Mouse (Mus musculus): Measurements from ENCODE around the gene Calhm1. TPM values are rescaled to one million over a fixed set of nuclear protein-coding genes. Genes with fewer than 3 reads are reported as not detected.

The Calhm1 gene
- total and polyA plus RNA-seq, 3 experiments, result 0.06 TPM; not detected in 2

GRCm38 (mm10) chr19:47151332-47152061 is 7.4 kb upstream of the Calhm1 start:
- no peak for DNase-seq (ENCODE audit: low read depth, low spot score)
- H3K9me3 ChIP-seq (replicated peaks; ENCODE audit: insufficient read depth, low read length), result no peaks in the 10 kb centered on the region
- no peak for TF ChIP-seq POLR2AphosphoS5 (IDR thresholded peaks at IDR 0.05; ENCODE audit: borderline replicate concordance, low read depth, low read length)
- no peak for TF ChIP-seq RCOR1 (IDR thresholded peaks at IDR 0.05; ENCODE audit: low read depth, low read length)
- TF ChIP-seq ZNF384 (IDR thresholded peaks at IDR 0.05; ENCODE audit: low read depth, low read length), result no peak
- no peak for TF ChIP-seq RAD21 (IDR thresholded peaks at IDR 0.05; ENCODE audit: low read depth, low read length)
- no peak for TF ChIP-seq E2F4 (IDR thresholded peaks at IDR 0.05; ENCODE audit: borderline replicate concordance, low read depth, low read length)
- TF ChIP-seq CHD1 (IDR thresholded peaks at IDR 0.05; ENCODE audit: low read depth, low read length), result no peak
- no peak for TF ChIP-seq CTCF (IDR thresholded peaks at IDR 0.05 in 2 of 3, conservative IDR thresholded peaks at IDR 0.05 in 1 of 3; ENCODE audit: control insufficient read depth in 1 of 3, insufficient read depth in 1 of 3, low read depth in 2 of 3, low read length in 3 of 3, poor library complexity in 1 of 3, severe bottlenecking in 1 of 3)
- no peak for TF ChIP-seq ETS1 (IDR thresholded peaks at IDR 0.05; ENCODE audit: low read depth, low read length)
- no peak for TF ChIP-seq ZMIZ1 (IDR thresholded peaks at IDR 0.05; ENCODE audit: low read depth, low read length)
- TF ChIP-seq CHD2 (IDR thresholded peaks at IDR 0.05; ENCODE audit: low read length), result no peak
- no peak for TF ChIP-seq MAZ (IDR thresholded peaks at IDR 0.05; ENCODE audit: low read depth, low read length)
- no peak for TF ChIP-seq ZC3H11A (IDR thresholded peaks at IDR 0.05; ENCODE audit: low read depth, low read length)
- TF ChIP-seq EP300 (IDR thresholded peaks at IDR 0.05; ENCODE audit: low read depth in 1 of 2, low read length in 2 of 2), result no peak
- no peaks in the 10 kb centered on the region for H3K4me1 ChIP-seq (ENCODE audit: control insufficient read depth in 1 of 2, insufficient read depth in 2 of 2, low read length in 2 of 2)
- no peaks in the 10 kb centered on the region for H3K79me2 ChIP-seq (ENCODE audit: control insufficient read depth, insufficient read depth, low read length, poor library complexity)
- no peak overlapping the region for H3K4me3 ChIP-seq (ENCODE audit: control insufficient read depth in 1 of 2, insufficient read depth in 1 of 2, low read depth in 2 of 2, low read length in 2 of 2)
- H3K36me3 ChIP-seq (ENCODE audit: control insufficient read depth in 1 of 2, insufficient read depth in 2 of 2, low read length in 2 of 2), result no peaks in the 10 kb centered on the region
- no peak overlapping the region for H3K9ac ChIP-seq (ENCODE audit: control insufficient read depth, low read depth, low read length, poor library complexity, severe bottlenecking)
- H3K27ac ChIP-seq (ENCODE audit: control insufficient read depth, low read depth, low read length), result no peak overlapping the region
- peaks cover 17% of the 10 kb centered on the region in 2 experiments for H3K27me3 ChIP-seq (ENCODE audit: control insufficient read depth in 1 of 2, insufficient read depth in 2 of 2, low read length in 2 of 2)

- Histone ChIP-seq H3K79me2 (ENCODE audit: control insufficient read depth, insufficient read depth, low read length, poor library complexity) (no peaks in the 10 kb centered on the region), H3K36me3 (ENCODE audit: control insufficient read depth in 1 of 2, insufficient read depth in 2 of 2, low read length in 2 of 2) (no peaks in the 10 kb centered on the region), H3K4me3 (ENCODE audit: control insufficient read depth in 1 of 2, insufficient read depth in 1 of 2, low read depth in 2 of 2, low read length in 2 of 2) (no peak overlapping the region), H3K27ac (ENCODE audit: control insufficient read depth, low read depth, low read length) (no peak overlapping the region), H3K27me3 (ENCODE audit: control insufficient read depth in 1 of 2, insufficient read depth in 2 of 2, low read length in 2 of 2) (peaks cover 10 to 12% of the 10 kb centered on the region in 2 experiments), H3K9ac (ENCODE audit: control insufficient read depth, low read depth, low read length, poor library complexity, severe bottlenecking) (no peak overlapping the region), H3K9me3 (replicated peaks; ENCODE audit: insufficient read depth, low read length) (no peaks in the 10 kb centered on the region), H3K4me1 (ENCODE audit: control insufficient read depth in 1 of 2, insufficient read depth in 2 of 2, low read length in 2 of 2) (no peaks in the 10 kb centered on the region)
- TF ChIP-seq ZMIZ1 (IDR thresholded peaks at IDR 0.05; ENCODE audit: low read depth, low read length) (no peak), ZKSCAN1 (IDR thresholded peaks at IDR 0.05; ENCODE audit: low read depth, low read length) (no peak), POLR2AphosphoS2 (IDR thresholded peaks at IDR 0.05; ENCODE audit: low read length) (no peak), TAL1 (IDR thresholded peaks at IDR 0.05; ENCODE audit: low read length) (no peak), MAZ (IDR thresholded peaks at IDR 0.05; ENCODE audit: low read depth, low read length) (no peak), POLR2A (IDR thresholded peaks at IDR 0.05; ENCODE audit: control insufficient read depth in 1 of 2, insufficient read depth in 1 of 2, low read depth in 1 of 2, low read length in 2 of 2, poor library complexity in 1 of 2) (no peak)
- no peak for DNase-seq (ENCODE audit: low read depth, low spot score)
Observed at GRCm38 (mm10) chr19:47149854-47150253, 5.8 kb upstream of the Calhm1 start.

Data from MEL (cell line).